Mouse (Mus musculus): Measurements from ENCODE around the gene AU015836.

GRCm38 (mm10) chrX:94022264-94022874, 53.9 kb downstream of the AU015836 start:
- TF ChIP-seq CTCF (IDR thresholded peaks at IDR 0.05; ENCODE audit: control insufficient read depth, insufficient read depth, insufficient read length) = no peak
- no peak for TF ChIP-seq USF1 (IDR thresholded peaks at IDR 0.05; ENCODE audit: low read depth)
- no peak for TF ChIP-seq MAX (IDR thresholded peaks at IDR 0.05)
- TF ChIP-seq MYOG (IDR thresholded peaks at IDR 0.05; ENCODE audit: control insufficient read depth, extremely low read depth, insufficient read length) = no peak
- no peak for TF ChIP-seq CEBPB (IDR thresholded peaks at IDR 0.05; ENCODE audit: low read depth)
